Mouse (Mus musculus) small intestine, adult 2 months (tissue): ENCODE data around the gene Rasa3. TPM values are rescaled to one million over a fixed set of nuclear protein-coding genes. Genes with fewer than 3 reads are reported as not detected.

Experiments used
- H3K27ac ChIP-seq: fragments of 200-500 bp; 2 replicates; pipeline ENCODE4 v1.5.1; 2012; ENCODE audit warnings: low read depth, low read length, control low read depth, inconsistent platforms; ENCODE audit not compliant: insufficient read depth
- H3K27me3 ChIP-seq: fragments of 200-500 bp; 2 replicates; pipeline ENCODE4 v1.6.1; 2012; ENCODE audit warnings: mild to moderate bottlenecking, moderate library complexity, low read length, inconsistent platforms; ENCODE audit not compliant: control insufficient read depth, insufficient read depth
- H3K36me3 ChIP-seq: fragments of 200-500 bp; 2 replicates; pipeline ENCODE4 v1.6.1; 2012; ENCODE audit warnings: mild to moderate bottlenecking, low read length, control low read depth, inconsistent platforms; ENCODE audit not compliant: control insufficient read depth, insufficient read depth
- H3K4me1 ChIP-seq: fragments of 200-500 bp; 2 replicates; pipeline ENCODE4 v1.6.1; 2012; ENCODE audit warnings: low read length, inconsistent platforms, mixed read lengths; ENCODE audit not compliant: control insufficient read depth, insufficient read depth, insufficient read length
- H3K4me3 ChIP-seq: fragments of 200-500 bp; 2 replicates; pipeline ENCODE4 v1.5.1; 2012; ENCODE audit warnings: low read depth, mild to moderate bottlenecking, control low read depth, inconsistent platforms, low read length, moderate library complexity
- CTCF ChIP-seq: fragments of 200-500 bp; IDR thresholded peaks from 2 replicates; pipeline ENCODE4 v1.5.1; 2012; ENCODE audit warnings: low read depth, mild to moderate bottlenecking, control low read depth, inconsistent platforms, low read length, moderate library complexity, mixed read lengths; ENCODE audit not compliant: insufficient replicate concordance, insufficient read length; ENCODE audit errors: extremely low read depth
- POLR2A ChIP-seq: fragments of 200-500 bp; IDR thresholded peaks from 2 replicates; pipeline ENCODE4 v1.6.1; 2012; ENCODE audit warnings: low read depth, mild to moderate bottlenecking, control low read depth, inconsistent platforms, low read length, moderate library complexity
- WGBS: fragments of 180-500 bp; shearing (Covaris S2); methylation state at CpG from one replicate; pipeline ENCODE4 v1.1.7; 2018; 5-methylcytosine and 5-hydroxymethylcytosine counted together
- polyA plus RNA-seq: library from polyadenylated mRNA; depleted of rRNA; stranded (reverse); fragments of >200 nt; gene quantifications from 2 replicates; pipeline ENCODE4 v1.2.3, GENCODE M21; 2012

The Rasa3 gene
- polyA plus RNA-seq, 1 experiment, result 13.1 TPM

DNA sequence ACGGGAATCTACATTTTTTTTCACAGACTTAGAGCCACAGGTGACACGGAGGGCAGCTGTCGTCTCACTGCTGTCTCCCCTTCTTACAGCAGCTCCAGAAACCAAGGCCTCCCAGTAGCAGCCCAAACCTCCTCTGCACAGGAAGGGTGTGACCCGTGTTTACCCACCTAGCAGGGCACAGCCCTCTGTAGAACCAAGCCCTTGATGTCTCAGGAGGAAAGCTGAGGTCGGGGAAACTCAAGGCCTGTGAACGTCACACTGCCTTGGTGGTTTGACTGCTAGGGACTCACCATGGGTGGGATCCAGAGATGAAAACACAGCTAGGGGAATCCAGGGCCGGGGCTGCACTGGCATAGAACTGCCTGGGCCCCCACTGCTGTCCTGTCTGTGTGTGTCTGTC lies 9.0 kb upstream of the Rasa3 start:
- WGBS, result 54% methylated on average over 7 of the region's 7 CpGs
- Histone ChIP-seq H3K4me1 (peaks cover 6% of the 10 kb centered on the region; the same call in 1 of the 2 replicates), H3K36me3 (no peaks in the 10 kb centered on the region), H3K27me3 (no peaks in the 10 kb centered on the region), H3K4me3 (no peak overlapping the region), H3K27ac (0 out of 2 replicates have a peak overlapping the region, but pooled peaks have one; percentile 1)
- TF ChIP-seq POLR2A (no peak), CTCF (no peak)

DNA sequence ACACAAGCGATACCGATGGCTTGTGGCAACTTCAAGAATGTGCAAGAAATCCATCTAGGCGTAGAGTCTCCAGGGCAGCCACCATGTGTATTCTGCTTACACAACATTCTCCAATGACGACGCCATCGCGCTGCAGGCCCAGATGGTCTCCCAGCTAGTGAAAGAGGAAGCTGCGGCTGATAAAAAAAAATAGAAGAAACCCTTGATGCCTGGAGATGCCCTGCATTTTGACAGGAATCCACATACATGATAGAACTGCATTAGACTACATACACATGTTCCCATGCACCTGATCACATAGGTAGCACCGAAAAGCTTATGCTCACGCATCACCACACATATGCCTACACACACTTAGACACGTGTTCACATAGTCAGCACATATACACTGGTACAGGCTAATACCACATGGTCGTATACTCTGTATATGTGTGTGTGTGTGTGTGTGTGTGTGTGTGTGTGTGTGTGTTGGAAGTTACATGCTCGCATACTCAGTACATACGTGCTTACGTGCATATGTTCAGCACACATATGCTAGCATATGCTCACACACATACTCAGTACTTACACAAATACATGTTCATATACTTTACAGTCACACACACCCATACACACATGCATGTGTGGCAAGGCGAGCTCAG lies 8.4 kb upstream of the Rasa3 start:
- TF ChIP-seq CTCF (no peak), POLR2A (no peak)
- 82% methylated on average over 16 of the region's 16 CpGs for WGBS
- Histone ChIP-seq H3K27ac (no peak overlapping the region), H3K4me1 (peaks cover 6% of the 10 kb centered on the region; the same call in 1 of the 2 replicates), H3K36me3 (no peaks in the 10 kb centered on the region), H3K4me3 (no peak overlapping the region), H3K27me3 (no peaks in the 10 kb centered on the region)

DNA sequence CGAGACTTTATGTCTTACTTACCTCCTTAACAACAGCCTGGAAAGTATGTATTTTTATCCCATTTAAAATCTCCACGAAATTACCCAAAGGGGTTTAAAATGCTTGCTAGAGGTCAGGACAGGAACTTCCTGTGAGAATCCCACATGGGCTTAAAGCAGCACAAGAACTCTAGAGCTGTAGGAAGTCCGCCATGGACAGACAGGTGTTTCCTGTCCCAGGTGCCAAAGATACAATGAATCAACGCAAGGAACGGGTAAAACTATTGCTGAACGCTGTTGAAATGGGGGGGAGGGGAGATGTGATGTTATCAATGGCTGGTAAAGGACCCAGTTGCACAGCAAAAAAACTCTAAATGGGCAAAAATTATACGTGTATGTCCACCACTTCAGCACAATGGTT lies 6.7 kb upstream of the Rasa3 start:
- no peak overlapping the region for H3K4me3 ChIP-seq
- H3K27ac ChIP-seq, result no peak overlapping the region
- H3K27me3 ChIP-seq, result no peaks in the 10 kb centered on the region
- H3K36me3 ChIP-seq, result no peaks in the 10 kb centered on the region
- no peak for TF ChIP-seq CTCF
- TF ChIP-seq POLR2A, result no peak
- 48% methylated on average over 7 of the region's 7 CpGs for WGBS
- H3K4me1 ChIP-seq, result peaks cover 6% of the 10 kb centered on the region; the same call in 1 of the 2 replicates

DNA sequence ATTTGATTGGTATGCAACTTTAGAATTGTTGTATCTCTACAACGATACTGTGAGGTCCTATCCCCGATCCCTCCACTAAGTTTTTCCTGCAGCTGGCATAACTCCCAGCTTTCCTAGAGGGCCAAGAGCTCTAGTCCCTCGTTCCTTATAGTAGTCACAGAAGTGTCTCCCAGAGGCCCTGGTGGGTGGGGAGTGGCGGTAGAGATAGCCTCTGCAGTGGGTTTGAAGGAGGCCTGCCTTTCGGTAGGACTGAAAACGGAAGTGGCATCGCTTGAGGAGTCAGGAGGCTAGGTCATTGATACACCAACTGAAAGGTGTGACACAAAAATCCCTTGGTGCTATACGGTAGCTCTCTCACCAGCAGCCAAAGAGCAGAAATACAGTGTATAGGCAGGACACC lies 779 bp upstream of the Rasa3 start:
- TF ChIP-seq POLR2A, result no peak
- no peak for TF ChIP-seq CTCF
- 11% methylated on average over 8 of the region's 8 CpGs for WGBS

GRCm38 (mm10) chr8:13676701-13677412 lies 546 bp downstream of the Rasa3 start:
- Histone ChIP-seq H3K4me3 (peak overlapping the region; percentile 90), H3K27ac (peak overlapping the region; percentile 60), H3K4me1 (peaks cover 16% of the 10 kb centered on the region), H3K27me3 (no peaks in the 10 kb centered on the region), H3K36me3 (no peaks in the 10 kb centered on the region)
- no peak for TF ChIP-seq CTCF
- TF ChIP-seq POLR2A, result no peak
- under 1% methylated on average over 47 of the region's 47 CpGs for WGBS

More for the DNA sequence above, 779 bp upstream of the Rasa3 start:
- peak overlapping the region; percentile 90 for H3K4me3 ChIP-seq
- peaks cover 15% of the 10 kb centered on the region for H3K4me1 ChIP-seq
- H3K36me3 ChIP-seq, result no peaks in the 10 kb centered on the region
- no peaks in the 10 kb centered on the region for H3K27me3 ChIP-seq
- no peak overlapping the region for H3K27ac ChIP-seq

GRCm38 (mm10) chr8:13676302-13676700 lies 1.1 kb downstream of the Rasa3 start:
- Histone ChIP-seq H3K4me3 (peak overlapping the region; percentile 90), H3K4me1 (peaks cover 16% of the 10 kb centered on the region), H3K27me3 (no peaks in the 10 kb centered on the region), H3K36me3 (no peaks in the 10 kb centered on the region), H3K27ac (peak overlapping the region; percentile 60)
- WGBS, result under 1% methylated on average over 12 of the region's 12 CpGs
- TF ChIP-seq POLR2A (0 out of 2 replicates have a peak, but pooled peaks have one; percentile 8), CTCF (no peak)

DNA sequence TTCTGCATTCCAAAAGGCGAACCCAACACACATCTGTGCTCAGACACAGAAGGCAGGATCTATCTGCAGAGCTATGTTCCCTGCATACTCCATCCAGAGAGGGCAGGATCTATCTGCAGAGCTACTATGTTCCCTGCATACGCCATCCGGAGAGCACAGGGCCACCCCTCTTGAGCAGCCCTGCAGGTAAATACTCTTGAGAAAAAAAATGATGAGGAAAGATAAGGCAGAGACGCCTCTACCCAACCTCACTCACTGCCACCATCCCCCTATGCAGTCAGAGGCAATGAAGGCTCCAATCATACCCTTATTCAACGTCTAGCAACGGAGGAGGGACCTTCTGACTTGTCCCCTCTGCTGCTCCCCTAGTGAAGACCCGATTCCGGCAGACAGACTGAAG lies 1.9 kb downstream of the Rasa3 start:
- Histone ChIP-seq H3K36me3 (no peaks in the 10 kb centered on the region), H3K27ac (peak overlapping the region; percentile 60), H3K4me1 (peaks cover 19% of the 10 kb centered on the region), H3K27me3 (no peaks in the 10 kb centered on the region), H3K4me3 (peak overlapping the region; percentile 90)
- TF ChIP-seq CTCF (no peak), POLR2A (no peak)
- 18% methylated on average over 8 of the region's 8 CpGs for WGBS

DNA sequence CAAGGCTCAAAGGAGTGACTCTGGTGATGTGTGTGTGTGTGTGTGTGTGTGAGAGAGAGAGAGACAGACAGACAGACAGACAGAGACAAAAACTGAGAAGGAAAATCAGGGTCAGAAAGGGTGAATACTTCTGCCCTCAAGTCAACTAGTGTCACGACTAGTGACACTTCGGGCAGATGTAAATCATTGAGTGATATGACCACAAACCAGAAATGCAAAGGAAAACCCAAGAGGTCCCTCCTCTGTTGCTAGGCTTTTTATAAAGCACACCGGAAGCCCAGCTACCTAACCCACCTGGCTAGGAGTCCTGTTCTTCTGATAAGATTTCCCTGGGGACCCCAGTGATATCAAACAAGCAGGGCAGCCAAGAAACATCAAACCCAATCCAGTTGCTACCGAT lies 2.3 kb downstream of the Rasa3 start:
- peak overlapping the region; percentile 60 for H3K27ac ChIP-seq
- no peaks in the 10 kb centered on the region for H3K27me3 ChIP-seq
- 53% methylated on average over 4 of the region's 4 CpGs for whole genome bisulfite sequencing
- H3K4me1 ChIP-seq, result peaks cover 19% of the 10 kb centered on the region
- H3K36me3 ChIP-seq, result no peaks in the 10 kb centered on the region
- TF ChIP-seq CTCF (no peak), POLR2A (no peak)
- peak overlapping the region; percentile 90; the same call in 1 of the 2 replicates for H3K4me3 ChIP-seq
